Mouse (Mus musculus): ENCODE measurements around the gene Flt4. TPM values are rescaled to one million over a fixed set of nuclear protein-coding genes. Genes with fewer than 3 reads are reported as not detected.
"Not testable (repeated sequence)": the region's sequence is repeated elsewhere in the genome, so short reads cannot be mapped to it uniquely, and the experiment has no call there.

Flt4 gene
- 8.8 and 9.2 TPM in 2 replicates for polyA plus RNA-seq (2012; rRNA removed)

DNA sequence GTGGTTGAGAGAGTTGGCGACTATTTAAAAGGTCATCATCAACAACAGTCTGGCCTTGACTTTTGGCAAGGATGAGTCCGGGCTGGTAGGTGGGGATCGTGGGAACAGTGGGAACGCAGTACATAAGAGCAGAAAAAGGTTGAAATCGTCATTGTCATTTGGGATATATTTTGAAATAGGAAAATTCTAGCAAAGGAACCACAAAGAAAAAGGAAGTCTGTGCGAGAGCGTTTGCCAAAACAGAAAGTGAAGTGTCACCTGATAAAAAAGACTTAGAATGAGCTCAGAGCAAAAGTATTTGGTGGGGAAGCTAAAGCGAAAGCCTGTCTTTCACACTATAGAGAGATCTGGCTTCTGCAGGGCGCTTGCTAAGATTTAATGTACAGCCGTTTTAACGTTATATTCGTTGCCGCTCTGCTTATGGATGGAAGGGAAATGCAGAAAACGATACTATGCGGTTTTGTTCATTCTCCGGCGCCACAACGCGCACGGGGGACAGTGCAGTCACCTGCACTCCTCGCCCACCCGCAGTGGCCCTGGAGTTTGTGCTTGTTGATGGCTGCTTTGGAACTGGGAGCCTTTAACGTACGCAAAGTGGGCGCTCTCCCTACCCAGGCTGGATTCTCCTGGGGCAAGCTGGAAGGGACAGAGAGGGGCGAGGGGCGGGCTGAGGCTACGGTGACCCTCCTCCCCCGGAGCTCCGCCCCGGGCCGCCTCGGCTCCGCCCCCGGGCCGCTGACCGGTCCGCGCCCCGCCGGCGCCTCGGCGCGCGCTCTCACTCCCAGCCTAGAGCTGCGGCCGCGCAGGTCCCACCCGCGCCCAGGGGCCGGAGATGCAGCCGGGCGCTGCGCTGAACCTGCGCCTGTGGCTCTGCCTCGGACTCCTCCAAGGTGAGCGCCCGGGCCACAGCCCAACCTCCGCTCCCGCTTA lies at the start of gene Flt4:
TSS of gene Flt4 (plus strand) at position 326 of the 930 bp plus-strand sequence.
- DNase-seq (ENCODE audit: low read depth) = not testable (repeated sequence)

DNA sequence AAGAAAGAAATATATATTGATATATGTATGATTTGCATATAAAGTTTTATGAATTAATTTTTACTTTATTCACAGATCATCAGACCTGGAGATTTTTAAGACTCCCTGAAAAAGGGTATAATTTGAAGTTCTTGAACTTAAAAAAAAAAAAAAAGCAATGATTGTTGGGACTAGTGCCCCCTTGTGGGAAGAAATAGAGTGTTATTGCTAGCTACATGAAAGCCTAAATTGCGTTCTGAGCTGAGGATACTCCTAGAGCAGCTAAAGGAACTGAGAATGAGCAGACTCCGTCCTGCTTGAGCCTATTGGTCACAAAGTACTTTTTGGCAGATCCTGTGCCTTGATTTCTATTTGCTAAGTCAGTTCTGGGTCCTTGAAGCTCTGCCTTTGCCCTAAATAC lies 34.0 kb upstream of the Flt4 start:
- DNase-seq (ENCODE audit: low read depth) = not testable (repeated sequence)

DNA sequence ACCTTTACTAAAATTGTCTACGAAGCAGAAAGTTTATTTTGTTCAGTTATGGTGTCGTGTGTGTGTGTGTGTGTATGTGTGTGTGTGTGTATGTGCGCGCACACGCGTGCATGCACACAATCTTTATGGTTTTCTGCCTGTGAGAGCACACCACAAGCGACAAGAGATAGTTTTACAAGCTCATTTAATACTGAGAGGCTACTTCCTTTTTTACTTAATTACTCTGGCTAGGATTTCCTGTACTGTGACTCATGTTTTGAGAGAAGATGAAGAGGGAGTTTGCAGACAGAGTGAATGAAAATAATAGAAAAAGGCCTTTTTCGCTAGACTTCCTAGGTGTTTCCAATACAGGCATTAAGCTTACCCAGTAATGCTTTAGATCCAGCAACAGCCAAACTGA lies 28.6 kb upstream of the Flt4 start:
- not testable (repeated sequence) for DNase-seq (ENCODE audit: low read depth)

DNA sequence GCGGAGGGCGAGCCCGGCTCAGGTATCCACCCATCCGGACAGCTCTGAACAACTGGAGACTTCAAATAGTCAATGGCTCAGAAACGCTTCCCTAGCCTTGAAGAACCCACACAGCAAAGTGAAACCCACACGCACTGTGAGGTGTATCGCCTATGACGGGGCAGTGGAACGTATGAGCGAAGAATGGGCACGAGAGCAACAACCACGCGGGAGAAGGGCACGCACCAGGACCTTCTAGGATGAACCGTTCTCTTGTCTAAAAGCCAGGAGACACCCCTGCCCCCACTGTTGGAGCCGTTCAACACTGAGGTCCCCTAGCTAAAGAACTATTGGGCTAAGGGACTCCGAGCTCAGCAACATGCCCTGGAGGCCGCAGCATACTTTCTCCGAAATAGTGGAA lies 18.9 kb upstream of the Flt4 start:
- no peak for DNase-seq (ENCODE audit: low read depth)

DNA sequence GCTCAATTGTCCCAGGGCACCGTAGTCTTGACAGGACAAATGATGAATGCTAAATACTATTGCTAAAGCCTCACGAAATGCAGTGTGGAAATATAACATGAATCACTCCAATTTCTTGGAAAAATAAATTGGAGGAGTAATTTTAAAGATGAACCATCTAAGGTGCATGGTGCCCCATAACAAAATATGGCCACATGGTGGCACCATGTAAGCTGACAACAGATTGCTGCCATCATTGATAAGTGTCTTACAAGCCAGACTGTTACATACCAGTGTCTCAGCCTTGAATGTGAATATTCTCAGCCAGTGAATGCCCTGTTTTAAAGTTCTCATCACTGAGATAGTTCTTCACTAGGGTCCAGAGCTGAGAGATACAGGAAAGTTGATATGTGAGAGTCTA lies 11.9 kb upstream of the Flt4 start:
- not testable (repeated sequence) for DNase-seq (ENCODE audit: low read depth)

DNA sequence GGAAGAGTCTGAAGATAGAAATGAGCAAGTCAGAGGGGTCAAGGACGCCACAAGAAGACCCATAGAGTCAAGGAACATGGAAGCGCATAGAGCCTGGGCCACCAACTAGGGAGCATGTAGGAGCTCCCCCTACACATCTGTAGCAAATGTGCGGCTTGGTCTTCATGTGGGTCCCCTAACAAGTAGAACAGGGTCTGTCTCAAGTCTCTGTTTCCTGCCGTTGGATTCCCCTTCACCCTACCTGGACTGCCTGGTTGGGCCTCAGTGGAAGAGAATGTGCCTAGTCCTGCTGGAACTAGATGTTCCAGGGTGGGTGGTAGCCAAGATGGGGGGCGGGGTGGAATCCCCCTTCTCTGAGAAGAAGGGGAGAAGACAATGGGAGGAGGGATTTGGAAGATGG lies 757 bp upstream of the Flt4 start:
- not testable (repeated sequence) for DNase-seq (ENCODE audit: low read depth)

DNA sequence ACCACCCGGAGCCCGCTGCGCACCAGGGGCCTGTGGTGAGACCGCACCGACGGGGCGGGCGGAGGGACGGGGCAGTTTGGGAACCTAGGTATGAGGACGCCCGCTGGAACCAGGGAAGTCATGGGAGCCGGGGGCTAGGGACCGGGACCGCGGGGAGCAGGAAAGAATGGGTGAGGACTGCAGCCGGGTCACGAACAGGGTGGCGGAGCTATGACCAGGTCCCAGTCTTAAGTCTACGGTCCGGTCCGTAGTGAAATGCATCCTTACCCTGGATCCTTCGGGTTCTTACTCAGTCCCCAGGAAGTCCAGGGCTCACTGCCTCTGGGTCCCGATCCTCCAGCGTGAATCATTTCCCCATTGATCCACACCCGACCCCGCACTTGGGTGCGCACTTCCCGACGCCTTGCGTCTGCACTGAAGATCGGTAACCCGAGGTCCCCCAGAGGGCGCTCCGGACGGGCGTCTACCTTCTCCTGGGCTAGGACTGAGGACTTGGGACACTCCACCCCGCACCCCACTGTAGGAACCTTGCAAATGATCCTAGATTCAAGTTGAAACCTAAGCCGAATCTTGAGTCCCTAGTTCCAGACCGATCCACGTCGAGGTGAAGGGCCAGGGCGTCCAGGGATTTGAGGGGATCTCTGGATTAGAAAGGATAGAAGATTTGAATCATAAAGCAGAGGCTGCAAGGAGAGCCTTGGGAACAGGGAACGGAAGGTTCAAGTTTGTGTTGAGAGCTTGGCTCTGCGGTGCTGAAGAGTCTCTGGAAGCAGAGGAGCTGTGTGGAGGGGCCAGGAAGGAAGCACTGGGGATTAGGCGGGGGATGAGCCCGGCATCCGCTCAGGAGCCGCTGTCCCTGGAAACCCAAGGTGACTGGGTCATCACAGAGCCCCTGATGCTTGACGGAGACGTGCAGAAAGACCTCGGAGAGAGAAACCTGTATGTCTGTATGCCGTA lies 1.1 kb downstream of the Flt4 start:
- DNase-seq (ENCODE audit: low read depth) = not testable (repeated sequence)

DNA sequence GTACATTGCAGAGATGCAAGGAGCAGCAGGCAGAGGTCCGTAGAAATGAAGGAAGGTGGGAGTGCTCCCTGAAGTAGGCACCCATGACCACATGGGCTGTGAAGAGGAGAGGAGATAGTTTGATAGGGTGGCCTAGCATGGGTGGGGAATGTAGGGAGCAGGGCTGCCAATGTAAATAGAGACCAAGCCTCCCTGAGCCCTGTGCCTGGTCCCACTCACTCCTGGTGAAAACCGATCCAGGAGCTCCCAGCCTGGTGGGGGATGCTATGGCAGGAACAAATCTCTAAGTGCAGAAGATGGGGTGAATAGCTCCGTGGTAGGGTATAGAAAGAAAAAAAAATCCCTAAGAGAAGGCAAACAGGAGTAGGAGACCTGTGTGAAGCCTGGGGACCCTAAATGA lies 2.3 kb downstream of the Flt4 start:
- not testable (repeated sequence) for DNase-seq (ENCODE audit: low read depth)

DNA sequence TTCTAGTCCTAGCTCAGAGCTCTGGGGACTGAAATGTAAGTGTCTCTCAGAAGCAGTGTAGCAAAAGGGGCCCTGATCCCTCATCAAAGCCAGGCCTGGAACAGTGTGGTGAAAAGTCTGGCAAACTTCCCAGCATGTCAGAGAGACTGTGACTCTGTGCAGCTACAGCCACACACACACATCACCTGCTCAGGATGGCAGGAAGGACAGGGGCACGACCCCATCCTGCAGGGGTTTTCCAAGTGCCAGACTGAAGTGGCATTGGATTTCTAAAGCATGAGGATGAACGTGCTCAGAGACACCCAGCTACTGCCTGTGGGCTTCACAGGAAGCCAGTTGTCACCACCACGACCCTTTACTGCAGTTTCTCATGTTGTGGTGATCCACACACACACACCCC lies 3.1 kb downstream of the Flt4 start:
- no peak for DNase-seq (ENCODE audit: low read depth)

DNA sequence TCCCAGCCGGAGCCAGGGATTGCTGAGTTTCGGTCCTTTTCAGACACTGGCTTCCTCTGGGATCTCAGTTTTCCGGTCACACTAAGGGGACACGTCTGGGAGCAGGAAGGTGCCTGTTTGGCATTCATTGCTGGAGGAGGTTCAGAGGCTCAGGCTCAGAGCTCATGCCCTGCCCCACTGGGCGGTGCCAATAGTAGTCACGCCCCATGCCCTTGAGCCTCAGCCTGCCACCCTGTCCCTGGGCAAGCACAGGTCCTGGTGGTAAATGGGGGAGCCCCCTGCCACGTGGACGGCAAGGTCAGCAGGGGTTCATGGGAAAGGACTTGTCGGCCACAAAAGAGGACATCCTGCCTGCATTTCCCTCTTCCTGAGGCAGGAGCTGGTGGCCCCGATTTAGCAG lies 4.3 kb downstream of the Flt4 start:
- DNase-seq (ENCODE audit: low read depth) = no peak

DNA sequence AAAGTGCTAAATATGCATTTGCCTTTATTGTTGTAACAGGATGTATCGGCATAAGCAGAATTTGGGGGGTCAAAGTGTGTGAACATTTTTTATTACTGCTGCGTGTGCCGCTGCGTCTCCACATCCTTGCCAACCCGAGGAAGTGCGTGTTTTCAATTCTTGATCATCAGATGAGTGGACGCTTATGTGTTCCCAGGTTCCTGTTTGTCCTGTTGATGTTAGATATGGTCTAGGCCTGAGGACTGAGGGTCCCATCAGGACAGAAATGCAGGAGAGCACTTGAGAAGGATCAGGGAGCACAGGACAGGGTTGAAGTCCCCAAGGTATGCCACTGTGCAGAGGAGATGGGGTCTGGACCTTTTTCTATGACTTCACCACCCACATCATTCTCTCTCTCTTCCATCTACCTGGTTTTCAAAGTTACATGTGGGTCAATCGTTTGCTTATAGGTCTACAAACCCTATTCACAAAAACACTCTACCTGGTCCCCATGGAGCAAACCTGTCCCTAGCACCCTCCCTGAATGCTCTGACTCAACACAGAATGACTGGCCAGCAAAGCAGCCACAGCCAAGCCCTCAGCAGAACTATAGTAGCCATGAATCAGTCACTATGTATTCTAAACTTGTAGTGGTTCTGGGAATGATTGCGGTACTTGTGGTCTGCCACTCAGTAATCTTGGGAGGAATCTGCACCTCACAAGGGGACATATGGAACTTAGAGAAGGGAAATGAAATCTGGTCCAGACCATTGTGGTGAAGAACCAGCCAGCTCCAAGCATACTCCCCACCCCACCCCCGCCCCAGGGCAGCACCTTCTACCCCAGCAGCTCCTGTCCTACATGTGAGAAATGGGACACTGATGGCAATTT lies 7.0 kb downstream of the Flt4 start:
- DNase-seq (ENCODE audit: low read depth) = no peak

DNA sequence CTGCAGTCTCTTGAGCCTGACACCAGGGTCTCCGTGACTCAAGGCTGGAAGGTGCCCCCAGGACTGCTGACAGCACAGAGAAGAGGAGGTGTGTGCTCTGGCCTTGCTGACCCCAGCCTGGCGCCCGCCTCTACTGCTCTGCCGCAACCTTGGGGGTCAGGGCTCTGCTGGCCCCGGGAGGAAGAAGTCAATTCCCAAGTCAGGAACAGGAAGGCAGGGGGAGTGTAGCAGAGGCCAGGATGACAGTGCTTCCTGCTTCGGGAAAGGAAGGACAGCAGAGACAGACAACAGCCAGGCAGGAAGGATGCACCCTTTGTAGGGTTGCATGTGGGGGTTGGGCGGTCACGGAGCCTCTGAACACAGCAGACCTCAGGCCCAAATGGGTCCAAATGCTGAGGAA lies 9.4 kb downstream of the Flt4 start:
- DNase-seq (ENCODE audit: low read depth) = no peak

DNA sequence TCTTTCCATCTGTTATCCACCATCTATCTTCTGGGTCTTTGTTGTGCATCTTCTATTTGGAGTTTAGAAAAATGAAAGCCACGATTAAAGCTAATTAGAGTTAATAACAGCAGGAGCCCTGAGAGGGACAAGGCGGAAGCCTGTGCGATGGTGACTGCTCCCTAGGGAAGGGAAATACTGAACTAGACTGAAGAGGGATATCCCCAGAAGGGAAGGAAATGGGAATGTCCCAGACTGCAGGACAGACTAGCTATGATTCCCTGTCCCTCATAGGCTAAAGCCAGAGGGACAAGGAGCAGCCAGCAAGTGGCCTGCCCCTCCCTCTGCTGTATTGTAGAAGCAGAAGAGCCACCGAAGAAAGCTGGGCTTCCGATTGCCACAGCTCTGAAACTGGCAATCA lies 12.9 kb downstream of the Flt4 start:
- no peak for DNase-seq (ENCODE audit: low read depth)

DNA sequence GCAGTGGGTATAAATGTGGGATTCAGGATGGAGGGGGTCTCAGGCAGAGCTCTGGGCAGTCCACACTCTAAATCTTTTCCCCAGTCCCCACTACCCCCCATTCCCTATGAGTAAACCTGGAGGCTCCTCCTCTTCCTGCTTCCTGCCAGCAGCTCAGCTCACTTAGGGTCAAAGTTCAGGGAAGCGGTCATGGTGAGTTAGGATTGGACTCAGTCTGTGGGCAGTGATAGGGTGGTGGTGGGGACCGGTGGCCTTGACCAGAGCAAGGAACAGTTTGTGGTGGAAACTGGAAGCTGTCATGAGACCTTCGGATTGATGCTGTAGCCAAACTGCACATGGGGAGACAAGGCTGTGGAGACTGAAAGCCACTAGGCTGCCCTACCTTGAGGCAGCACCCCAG lies 15.1 kb downstream of the Flt4 start:
- DNase-seq (ENCODE audit: low read depth) = no peak

DNA sequence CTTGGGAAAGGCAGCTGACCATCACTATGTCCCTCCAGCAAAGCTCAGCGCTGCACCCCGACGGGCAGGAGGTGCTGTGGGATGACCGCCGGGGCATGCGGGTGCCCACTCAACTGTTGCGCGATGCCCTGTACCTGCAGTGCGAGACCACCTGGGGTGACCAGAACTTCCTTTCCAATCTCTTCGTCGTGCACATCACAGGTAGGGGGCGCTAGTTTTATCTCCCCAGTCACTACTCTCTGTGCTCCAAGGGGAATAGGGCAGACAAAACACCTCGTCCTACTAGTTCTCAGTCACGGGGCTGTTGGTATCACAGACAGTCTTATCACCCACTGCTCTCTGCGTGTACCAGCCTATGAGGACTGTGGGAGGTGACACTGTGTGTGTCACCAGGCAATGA lies 16.8 kb downstream of the Flt4 start:
- no peak for DNase-seq (ENCODE audit: low read depth)

DNA sequence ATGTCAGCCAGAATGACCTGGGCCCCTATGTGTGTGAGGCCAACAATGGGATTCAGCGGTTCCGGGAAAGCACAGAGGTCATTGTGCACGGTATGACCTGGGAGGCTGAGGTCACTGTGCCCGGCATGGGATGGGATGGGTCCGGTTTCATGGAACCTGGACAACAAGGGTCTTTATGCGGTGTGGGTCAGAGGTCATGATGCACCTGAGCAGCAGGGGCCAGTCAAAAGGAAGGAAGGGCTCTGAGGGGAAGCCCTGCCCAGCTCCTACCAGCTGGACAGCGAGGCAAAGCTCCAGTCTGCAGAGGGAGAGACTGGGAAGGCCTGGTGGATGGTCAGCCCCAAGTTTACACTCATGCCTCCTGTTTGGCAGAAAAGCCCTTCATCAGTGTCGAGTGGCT lies 17.7 kb downstream of the Flt4 start:
- no peak for DNase-seq (ENCODE audit: low read depth)

DNA sequence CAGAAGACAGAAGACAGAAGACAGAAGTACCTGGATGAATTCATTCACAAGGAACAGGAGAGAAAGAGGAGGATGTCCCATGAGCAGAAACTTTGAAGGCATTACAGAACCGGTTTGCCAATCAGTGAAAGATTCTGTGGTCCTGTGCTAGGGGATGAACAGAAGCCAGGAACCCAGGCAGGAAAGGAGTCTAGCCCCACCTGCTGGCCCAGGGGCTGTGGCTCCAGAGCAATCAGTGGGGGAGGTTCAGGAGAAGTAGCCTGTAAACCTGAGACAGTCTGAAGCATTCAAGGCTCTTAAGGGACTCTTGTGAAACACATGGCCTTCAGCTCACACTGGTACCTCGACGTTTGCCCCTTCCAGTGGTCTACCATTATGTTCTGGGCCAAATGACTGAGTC lies 22.1 kb downstream of the Flt4 start:
- DNase-seq (ENCODE audit: low read depth) = no peak

DNA sequence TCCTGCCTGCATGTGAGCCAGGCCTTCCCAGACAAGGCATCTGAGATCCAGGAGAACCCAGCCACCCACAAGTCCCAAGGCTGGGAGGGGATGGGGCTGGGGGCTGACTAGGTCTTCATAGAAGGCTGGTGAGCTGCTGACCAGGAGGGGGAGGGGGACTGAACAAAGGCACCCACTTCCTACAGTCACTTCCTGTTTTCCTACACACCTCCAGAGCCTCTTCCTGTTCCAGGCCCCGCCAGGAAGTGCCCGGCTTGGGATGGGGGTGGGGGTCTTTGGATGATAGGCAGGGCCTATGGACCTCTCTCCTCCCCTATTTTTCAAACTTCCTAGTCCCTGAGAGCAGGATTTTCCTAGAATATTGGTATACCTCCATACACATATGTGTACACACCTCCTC lies 23.2 kb downstream of the Flt4 start:
- DNase-seq (ENCODE audit: low read depth) = no peak

DNA sequence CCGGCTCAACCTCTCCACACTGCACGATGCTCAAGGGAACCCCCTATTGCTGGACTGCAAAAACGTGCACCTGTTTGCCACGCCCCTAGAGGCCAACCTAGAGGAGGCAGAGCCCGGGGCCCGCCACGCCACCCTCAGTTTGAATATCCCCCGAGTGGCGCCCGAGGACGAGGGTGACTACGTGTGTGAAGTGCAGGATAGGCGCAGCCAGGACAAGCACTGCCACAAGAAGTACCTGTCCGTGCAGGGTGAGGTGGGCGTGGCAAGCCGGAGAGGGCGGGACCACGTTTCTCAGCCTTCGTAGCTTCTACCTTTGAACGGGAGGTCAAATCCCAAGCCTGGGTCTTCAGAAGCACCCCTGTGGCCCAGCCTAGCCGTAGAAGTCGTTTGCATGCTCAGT lies 25.0 kb downstream of the Flt4 start:
- DNase-seq (ENCODE audit: low read depth) = no peak

DNA sequence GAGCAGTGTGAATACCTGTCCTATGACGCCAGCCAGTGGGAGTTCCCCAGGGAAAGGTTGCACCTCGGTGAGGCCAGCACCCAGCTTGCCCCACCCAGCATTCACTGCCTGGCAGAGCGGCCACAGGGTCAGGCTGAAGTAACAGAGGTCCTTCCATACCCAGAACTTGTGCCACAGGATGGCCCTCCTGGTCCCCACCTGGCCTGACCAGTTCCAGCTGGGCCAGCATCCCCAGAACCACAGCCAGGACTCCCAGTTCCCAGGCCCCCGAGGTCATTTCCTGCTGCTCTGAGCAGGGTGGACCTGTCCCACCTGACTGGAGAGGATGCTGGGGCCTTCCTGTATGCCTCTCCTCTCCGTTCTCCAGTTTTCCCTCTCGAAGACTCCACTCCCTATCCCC lies 26.6 kb downstream of the Flt4 start:
- DNase-seq (ENCODE audit: low read depth) = no peak

DNA sequence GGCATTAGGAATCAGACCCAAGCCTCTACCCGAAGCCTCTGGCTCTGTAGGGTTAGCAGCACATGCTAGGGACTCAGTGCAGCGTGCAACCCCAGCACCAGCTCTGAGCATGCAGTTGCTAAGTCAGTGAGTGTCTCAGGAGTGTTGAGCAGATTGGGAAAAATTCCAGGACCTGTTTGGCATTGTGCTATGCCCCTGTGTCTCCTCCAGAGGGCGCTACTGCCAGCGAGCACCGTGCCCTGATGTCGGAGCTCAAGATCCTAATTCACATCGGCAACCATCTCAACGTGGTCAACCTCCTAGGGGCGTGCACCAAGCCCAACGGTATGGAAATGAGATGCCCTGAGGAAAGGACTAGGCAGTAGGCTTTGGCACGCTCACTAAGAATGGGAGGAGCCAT lies 27.4 kb downstream of the Flt4 start:
- DNase-seq (ENCODE audit: low read depth) = no peak

DNA sequence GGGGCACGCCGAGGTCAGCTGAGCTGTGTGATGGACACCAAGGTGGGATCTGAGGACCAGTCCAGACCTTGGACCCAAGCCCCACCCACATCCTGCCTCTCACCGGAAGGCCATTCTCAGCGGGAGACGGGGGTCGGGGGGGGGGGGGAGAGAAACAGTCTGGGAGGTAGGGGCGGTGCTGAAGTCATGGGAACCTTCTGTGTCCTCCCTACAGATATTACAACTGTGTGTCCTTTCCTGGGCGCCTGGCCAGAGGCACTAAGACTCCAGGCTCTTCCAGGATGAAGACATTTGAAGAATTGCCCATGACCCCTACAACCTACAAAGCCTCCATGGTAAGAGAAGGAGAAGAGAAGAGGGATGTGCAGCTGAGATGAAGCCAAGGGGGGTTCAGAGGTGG lies 36.6 kb downstream of the Flt4 start:
- no peak for DNase-seq (ENCODE audit: low read depth)

Data from gonadal fat pad, adult 2 months (tissue).